Mouse (Mus musculus) heart, adult 2 months (tissue): Measurements from ENCODE around the gene Tmem206. TPM values are rescaled to one million over a fixed set of nuclear protein-coding genes. Genes with fewer than 3 reads are reported as not detected.

Source experiments
- DNase-seq, 2 experiments: peaks; one replicate each; pipeline ENCODE4 v3.0.0; 2021
- H3K27ac ChIP-seq: fragments of 200-600 bp; 2 replicates; pipeline ENCODE4 v1.8.1; 2022
- H3K27me3 ChIP-seq: fragments of 200-500 bp; 2 replicates; pipeline ENCODE4 v1.6.1; 2012; ENCODE audit warnings: mild to moderate bottlenecking, low read length, inconsistent platforms, mixed read lengths; ENCODE audit not compliant: control insufficient read depth, insufficient read depth
- H3K36me3 ChIP-seq: fragments of 200-500 bp; 2 replicates; pipeline ENCODE4 v1.6.1; 2012; ENCODE audit warnings: low read length, inconsistent platforms; ENCODE audit not compliant: control insufficient read depth, insufficient read depth
- H3K4me1 ChIP-seq: fragments of 200-500 bp; 2 replicates; pipeline ENCODE4 v1.6.1; 2011; ENCODE audit warnings: low read length; ENCODE audit not compliant: control insufficient read depth, insufficient read depth
- H3K4me3 ChIP-seq: fragments of 200-600 bp; 2 replicates; pipeline ENCODE4 v1.8.1; 2022
- H3K79me2 ChIP-seq: fragments of 200-500 bp; replicated peaks from 2 replicates; pipeline ENCODE4 v1.6.1; 2012; ENCODE audit warnings: mild to moderate bottlenecking, inconsistent platforms, low read length, moderate library complexity, mixed read lengths; ENCODE audit not compliant: control insufficient read depth, insufficient read depth
- H3K9ac ChIP-seq: fragments of 200-500 bp; 2 replicates; pipeline ENCODE4 v1.6.1; 2012; ENCODE audit warnings: low read depth, mild to moderate bottlenecking, control low read depth, inconsistent platforms, low read length, mixed read lengths
- CTCF ChIP-seq: fragments of 200-600 bp; IDR thresholded peaks from 2 replicates; pipeline ENCODE4 v1.8.1; 2022; ENCODE audit warnings: antibody characterized with exemption, mild to moderate bottlenecking, moderate library complexity
- EP300 ChIP-seq: fragments of 200-500 bp; IDR thresholded peaks from 2 replicates; pipeline ENCODE4 v1.6.1; 2011; ENCODE audit warnings: low read depth, low read length, control low read depth; ENCODE audit not compliant: insufficient read depth
- POLR2A ChIP-seq: fragments of 200-500 bp; IDR thresholded peaks from 2 replicates; pipeline ENCODE4 v1.6.1; 2011; ENCODE audit warnings: mild to moderate bottlenecking, low read depth, low read length, control low read depth; ENCODE audit not compliant: insufficient read depth
- WGBS: fragments of 180-500 bp; shearing (Covaris S2); methylation state at CpG from one replicate; pipeline ENCODE4 v1.1.7; 2018; 5-methylcytosine and 5-hydroxymethylcytosine counted together
- intact Hi-C: fragments of 180-260 bp; cut with DNase I; formaldehyde crosslinking; loops from one replicate; pipeline ENCODE4 v1.15.1; 2025
- long read RNA-seq: library from polyadenylated mRNA; stranded (forward); transcript quantifications from one replicate; pipeline ENCODE4 v2.0.0, GENCODE M21; 2021
- polyA plus RNA-seq: library from polyadenylated mRNA; depleted of rRNA; stranded (reverse); fragments of >200 nt; gene quantifications from 2 replicates; pipeline ENCODE4 v1.2.3, GENCODE M21; 2012; rRNA removed
- total RNA-seq, 2 experiments: library from RNA; stranded (reverse); gene quantifications; 2 replicates each; pipeline ENCODE4 v1.2.3; 2021

The Tmem206 gene
- total RNA-seq (1 to 10 TPM; 3.3 to 3.6 TPM), polyA plus RNA-seq (3.9 and 6.0 TPM in 2 replicates)
- long read RNA-seq, transcript Tmem206-201 (8 exons, 2,246 nt), result major isoform, 8 of 9 reads
- long read RNA-seq, partial matches to known transcripts, result 0 of 9 reads
- long read RNA-seq, other reads (novel, unspliced or antisense), result 1 of 9 reads

DNA sequence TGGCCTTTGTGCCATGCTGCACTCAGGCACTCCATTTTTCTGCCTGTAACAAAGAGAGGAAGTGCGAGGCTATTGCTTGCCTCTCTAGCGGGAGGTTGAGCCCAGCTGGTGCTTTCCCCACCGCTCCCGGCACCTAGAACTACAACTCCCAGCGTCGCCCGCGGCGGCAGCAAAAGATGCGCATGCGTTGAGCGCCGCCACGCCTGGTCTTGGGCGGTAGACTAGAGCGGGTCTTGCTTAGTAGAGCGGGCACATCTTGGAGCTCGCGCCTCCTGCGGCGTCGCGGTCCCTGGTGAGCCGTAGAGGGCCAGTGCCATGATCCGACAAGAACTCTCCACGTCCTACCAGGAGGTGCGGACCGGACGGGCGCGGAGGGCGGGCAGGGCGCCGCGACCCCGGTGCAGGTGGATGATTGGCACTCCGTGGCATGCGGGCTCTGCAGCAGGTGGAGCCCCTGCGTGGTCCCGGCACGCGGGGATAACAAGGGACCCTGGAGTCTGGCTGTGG, at the start of gene Tmem206:
TSS of gene Tmem206 (plus strand) at position 187 of the 507 bp plus-strand sequence.
- no peaks in the 10 kb centered on the region for H3K79me2 ChIP-seq
- peaks cover 2% of the 10 kb centered on the region; the same call in 1 of the 2 replicates for H3K4me1 ChIP-seq
- H3K4me3 ChIP-seq, result peak within 1 kb of the TSS; percentile 97
- no peaks in the 10 kb centered on the region for H3K27me3 ChIP-seq
- H3K9ac ChIP-seq, result peak within 1 kb of the TSS; percentile 92
- DNase-seq, result peak; percentile 96 to 97
- H3K36me3 ChIP-seq, result no peaks in the 10 kb centered on the region
- intact Hi-C loops, result no loop called here
- WGBS, result under 1% methylated on average over 42 of the region's 42 CpGs
- H3K27ac ChIP-seq, result peak within 1 kb of the TSS; percentile 73
- TF ChIP-seq CTCF (no peak), POLR2A (peak; percentile 92), EP300 (0 out of 2 replicates have a peak, but pooled peaks have one; percentile 34)

- intact Hi-C loops, result loop anchor here (5.0 kb wide), 2 partner anchors 94 to 334 kb away; no protein-coding TSS in a partner anchor
- Histone ChIP-seq H3K9ac (no peak overlapping the region), H3K36me3 (no peaks in the 10 kb centered on the region), H3K27ac (no peak overlapping the region), H3K79me2 (no peaks in the 10 kb centered on the region), H3K4me1 (no peaks in the 10 kb centered on the region; the same call in 1 of the 2 replicates), H3K4me3 (no peak overlapping the region), H3K27me3 (no peaks in the 10 kb centered on the region)
- TF ChIP-seq EP300, result no peak
- TF ChIP-seq POLR2A, result no peak
- no peak for TF ChIP-seq CTCF
- no peak for DNase-seq
- 95% methylated on average over 7 of the region's 7 CpGs for WGBS
Observed at GRCm38 (mm10) chr1:191276181-191276580, 49.5 kb upstream of the Tmem206 start.

DNA sequence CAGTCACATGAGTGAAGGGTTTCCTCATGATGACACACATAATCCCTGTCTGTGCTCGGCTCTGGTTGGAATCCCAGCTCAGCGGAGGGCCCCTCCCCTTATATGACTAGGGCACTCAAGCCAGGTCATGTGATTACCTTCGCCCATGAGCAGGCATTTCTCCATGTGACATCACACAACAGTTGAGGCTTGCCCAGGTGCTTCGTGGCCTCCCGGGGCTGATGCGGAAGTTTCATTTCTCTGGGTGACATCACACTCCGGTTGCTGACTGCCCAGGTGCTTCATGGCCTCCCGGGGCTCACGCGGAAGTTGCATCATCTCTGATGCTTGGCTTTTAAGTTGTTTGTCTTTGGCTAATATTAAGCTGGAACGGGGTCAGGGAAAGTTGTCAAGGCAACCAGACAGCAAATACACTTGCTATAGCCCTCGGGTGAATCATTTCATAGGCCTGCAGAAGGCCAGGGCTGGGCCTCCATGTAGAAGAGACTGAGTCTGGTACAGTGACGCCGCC, 48.1 kb upstream of the Tmem206 start:
- Histone ChIP-seq H3K9ac (no peak overlapping the region), H3K79me2 (no peaks in the 10 kb centered on the region), H3K4me1 (peaks cover 1% of the 10 kb centered on the region; the same call in 1 of the 2 replicates), H3K4me3 (no peak overlapping the region), H3K27me3 (no peaks in the 10 kb centered on the region), H3K27ac (no peak overlapping the region), H3K36me3 (no peaks in the 10 kb centered on the region)
- intact Hi-C loops, result loop anchor here (5.0 kb wide), 2 partner anchors 95 to 335 kb away; no protein-coding TSS in a partner anchor
- TF ChIP-seq POLR2A (no peak), EP300 (no peak), CTCF (no peak)
- peak in 1 of 2 experiments; percentile 66 for DNase-seq
- WGBS, result 60% methylated on average over 14 of the region's 14 CpGs

DNA sequence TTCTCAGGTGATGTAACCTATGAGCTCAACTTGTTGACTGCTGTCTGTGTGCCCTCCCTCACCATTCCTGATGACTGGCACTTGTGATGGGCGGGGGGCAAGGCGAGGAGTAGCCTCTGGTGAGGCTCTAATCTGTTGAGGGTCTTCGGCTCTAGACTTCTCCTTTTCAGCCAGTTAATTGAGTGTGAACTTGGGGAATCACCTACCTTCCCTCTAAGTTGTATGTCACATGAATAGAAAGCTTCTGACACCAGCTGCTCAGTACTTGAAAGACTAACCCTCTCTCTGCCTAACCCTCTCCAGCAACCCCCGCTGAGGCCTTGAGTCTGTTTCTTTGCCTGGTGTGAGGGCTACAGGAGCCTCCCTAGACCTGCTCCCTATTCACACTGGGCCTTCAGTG, 47.4 kb upstream of the Tmem206 start:
- Histone ChIP-seq H3K27me3 (no peaks in the 10 kb centered on the region), H3K4me1 (peaks cover 1% of the 10 kb centered on the region; the same call in 1 of the 2 replicates), H3K9ac (no peak overlapping the region), H3K27ac (no peak overlapping the region), H3K36me3 (no peaks in the 10 kb centered on the region), H3K79me2 (no peaks in the 10 kb centered on the region), H3K4me3 (no peak overlapping the region)
- intact Hi-C loops, result loop anchor here (5.0 kb wide), 2 partner anchors 96 to 336 kb away; no protein-coding TSS in a partner anchor
- TF ChIP-seq CTCF (no peak), POLR2A (no peak), EP300 (no peak)
- DNase-seq, result no peak
- WGBS, result 77% methylated on average over 4 of the region's 4 CpGs

GRCm38 (mm10) chr1:191281171-191281570, 44.5 kb upstream of the Tmem206 start:
- no peak overlapping the region for H3K4me3 ChIP-seq
- H3K27ac ChIP-seq, result no peak overlapping the region
- intact Hi-C loops, result no loop called here
- TF ChIP-seq EP300, result no peak
- TF ChIP-seq CTCF, result no peak
- TF ChIP-seq POLR2A, result no peak
- WGBS, result 49% methylated on average over 7 of the region's 7 CpGs
- peak in 1 of 2 experiments; percentile 54 for DNase-seq
- H3K79me2 ChIP-seq, result no peaks in the 10 kb centered on the region
- H3K36me3 ChIP-seq, result no peaks in the 10 kb centered on the region
- no peaks in the 10 kb centered on the region for H3K27me3 ChIP-seq
- H3K9ac ChIP-seq, result no peak overlapping the region
- H3K4me1 ChIP-seq, result peaks cover 1% of the 10 kb centered on the region; the same call in 1 of the 2 replicates

- Histone ChIP-seq H3K27me3 (no peaks in the 10 kb centered on the region), H3K4me3 (no peak overlapping the region), H3K79me2 (no peaks in the 10 kb centered on the region), H3K9ac (no peak overlapping the region), H3K36me3 (no peaks in the 10 kb centered on the region), H3K4me1 (peaks cover 1% of the 10 kb centered on the region; the same call in 1 of the 2 replicates), H3K27ac (no peak overlapping the region)
- DNase-seq, result no peak
- TF ChIP-seq CTCF (peak; percentile 47), EP300 (no peak)
- intact Hi-C loops, result no loop called here
- 98% methylated on average over 1 of the region's 1 CpGs for WGBS
Observed at GRCm38 (mm10) chr1:191282319-191282718, 43.4 kb upstream of the Tmem206 start.
